Mouse (Mus musculus) heart, adult 2 months (tissue): Measurements from ENCODE around the gene Celf1.

ENCODE experiments used
- CTCF ChIP-seq: fragments of 200-600 bp; IDR thresholded peaks from 2 replicates; pipeline ENCODE4 v1.8.1; 2022; ENCODE audit warnings: antibody characterized with exemption, mild to moderate bottlenecking, moderate library complexity
- EP300 ChIP-seq: fragments of 200-500 bp; IDR thresholded peaks from 2 replicates; pipeline ENCODE4 v1.6.1; 2011; ENCODE audit warnings: low read depth, low read length, control low read depth; ENCODE audit not compliant: insufficient read depth
- POLR2A ChIP-seq: fragments of 200-500 bp; IDR thresholded peaks from 2 replicates; pipeline ENCODE4 v1.6.1; 2011; ENCODE audit warnings: mild to moderate bottlenecking, low read depth, low read length, control low read depth; ENCODE audit not compliant: insufficient read depth

DNA sequence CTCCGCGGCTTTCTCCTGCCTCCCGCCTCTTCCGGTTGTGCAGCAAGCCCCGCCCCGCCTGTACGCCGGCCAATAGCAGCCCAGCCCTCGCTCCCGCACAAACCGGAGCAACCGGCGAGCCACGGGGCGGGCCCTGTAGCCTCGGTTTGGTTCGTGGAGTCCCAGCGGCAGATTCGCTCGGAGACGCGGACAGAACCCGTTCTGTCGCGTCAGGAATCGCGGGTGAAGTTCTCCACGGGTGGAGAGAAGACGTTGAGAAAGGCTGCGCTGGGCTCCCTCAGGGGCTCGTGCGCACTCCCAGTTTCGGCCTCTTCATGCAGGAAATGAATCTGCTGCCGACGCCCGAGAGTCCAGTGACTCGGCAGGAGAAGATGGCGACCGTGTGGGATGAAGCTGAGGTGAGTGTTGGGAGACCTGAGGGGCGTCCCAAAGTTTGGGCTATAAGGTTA lies 113.8 kb downstream of the Celf1 start, which contains the start of gene Psmc3:
- 0 out of 2 replicates have a peak, but pooled peaks have one; percentile 3 for TF ChIP-seq CTCF
- TF ChIP-seq POLR2A = peak; percentile 87
- peak; percentile 46; the same call in 1 of the 2 replicates for TF ChIP-seq EP300
